Mouse (Mus musculus) megakaryocyte, embryonic 14.5 days (primary cell): Measurements from ENCODE around the gene Gm9936.

Experiments used
- FLI1 ChIP-seq: IDR thresholded peaks from 2 replicates; pipeline ENCODE4 v1.6.1; 2012; ENCODE audit warnings: low read length, inconsistent platforms, mixed read lengths
- GATA1 ChIP-seq: IDR thresholded peaks from 3 replicates; pipeline ENCODE4 v1.6.1; 2012; ENCODE audit warnings: mixed read lengths, low read length, inconsistent platforms, borderline replicate concordance

DNA sequence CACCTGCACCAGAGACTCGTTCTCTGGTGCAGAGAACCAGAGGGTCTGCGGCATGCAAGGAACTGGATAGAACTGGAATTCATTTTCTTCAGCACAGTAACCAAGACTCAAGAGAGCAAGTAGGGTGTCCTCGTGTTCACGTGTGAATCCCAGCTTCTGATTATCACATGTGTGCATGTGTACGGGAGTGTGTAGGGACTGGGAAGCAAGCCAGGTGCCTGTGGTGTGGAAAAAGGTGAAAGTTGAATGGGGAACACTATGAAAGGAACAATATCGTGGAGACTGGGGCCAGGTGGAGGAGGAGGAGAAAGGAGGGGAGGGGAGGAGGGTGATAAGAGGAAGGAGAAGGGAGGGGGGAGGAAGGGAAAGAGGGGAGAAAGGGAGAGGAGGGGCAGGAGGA, 28.3 kb upstream of the Gm9936 start:
- TF ChIP-seq FLI1: no peak
- TF ChIP-seq GATA1: no peak
